Mouse (Mus musculus): Measurements from ENCODE around the gene Fer1l5. TPM values are rescaled to one million over a fixed set of nuclear protein-coding genes. Genes with fewer than 3 reads are reported as not detected.

Gene Fer1l5
- polyA plus RNA-seq, 1 experiment: not detected

DNA sequence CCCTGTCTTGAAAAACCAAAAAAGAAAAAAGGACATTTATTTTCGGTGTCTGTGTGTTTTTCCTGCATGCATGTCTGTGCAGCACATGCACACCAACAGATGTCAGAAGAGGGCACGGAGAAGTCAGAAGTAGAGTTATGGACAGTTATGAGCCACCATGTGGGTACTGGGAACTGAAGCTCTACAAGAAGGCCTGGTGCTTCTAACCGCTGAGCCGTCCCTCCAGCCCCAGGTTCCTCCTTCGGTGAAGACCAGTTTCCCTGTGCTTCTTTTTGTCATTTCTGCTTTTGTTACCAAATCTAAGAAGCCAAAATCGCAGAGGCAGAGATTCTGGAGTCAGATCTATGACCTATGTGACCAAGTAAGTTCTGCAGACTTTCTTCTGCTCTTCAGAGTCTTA lies 64.4 kb downstream of the Fer1l5 start:
- TF ChIP-seq POLR2A (IDR thresholded peaks at IDR 0.05; ENCODE audit: borderline replicate concordance, control insufficient read depth, low read depth, low read length): no peak
- no peak for TF ChIP-seq CTCF (IDR thresholded peaks at IDR 0.05; ENCODE audit: control insufficient read depth, insufficient read depth, low read length)
- H3K27ac ChIP-seq (ENCODE audit: control insufficient read depth, insufficient read depth, low read depth, low read length, poor library complexity): no peak overlapping the region
- WGBS: 76% methylated on average over 6 of the region's 6 CpGs
- no peaks in the 10 kb centered on the region for H3K4me1 ChIP-seq (ENCODE audit: control insufficient read depth, insufficient read depth, low read length)
- no peak overlapping the region for H3K4me3 ChIP-seq (replicated peaks; ENCODE audit: control insufficient read depth, low read depth, low read length)

DNA sequence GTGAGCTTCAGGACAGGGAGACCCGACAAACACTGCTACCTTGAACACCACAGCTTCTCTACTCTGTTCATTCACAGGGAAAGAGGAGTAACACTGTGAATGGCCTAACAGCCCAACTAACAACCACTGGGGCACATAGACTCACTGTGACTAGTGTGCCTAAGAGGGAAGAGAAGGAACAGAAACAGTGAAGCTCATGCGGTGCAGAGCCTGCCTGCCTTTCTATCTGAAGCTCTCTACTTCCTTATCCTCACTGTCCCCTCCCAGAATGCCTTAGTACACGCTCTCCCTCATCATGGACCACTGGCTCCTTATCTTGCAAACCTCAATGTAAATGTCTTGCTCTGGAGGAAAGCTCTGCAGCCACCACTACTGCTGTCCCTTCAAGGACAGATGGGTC lies 65.1 kb downstream of the Fer1l5 start:
- 69% methylated on average over 3 of the region's 3 CpGs for WGBS

GRCm38 (mm10) chr1:36441101-36441500 lies 69.0 kb downstream of the Fer1l5 start:
- Histone ChIP-seq H3K4me1 (ENCODE audit: control insufficient read depth, insufficient read depth, low read length) (peaks cover 3% of the 10 kb centered on the region; the same call in 1 of the 2 replicates), H3K4me3 (replicated peaks; ENCODE audit: control insufficient read depth, low read depth, low read length) (no peak overlapping the region), H3K27ac (ENCODE audit: control insufficient read depth, insufficient read depth, low read depth, low read length, poor library complexity) (no peak overlapping the region)
- TF ChIP-seq POLR2A (IDR thresholded peaks at IDR 0.05; ENCODE audit: borderline replicate concordance, control insufficient read depth, low read depth, low read length) (no peak), CTCF (IDR thresholded peaks at IDR 0.05; ENCODE audit: control insufficient read depth, insufficient read depth, low read length) (no peak)
- WGBS: 85% methylated on average over 4 of the region's 4 CpGs

More for the DNA sequence above, 65.1 kb downstream of the Fer1l5 start:
- H3K4me3 ChIP-seq (replicated peaks; ENCODE audit: control insufficient read depth, low read depth, low read length): no peak overlapping the region
- TF ChIP-seq CTCF (IDR thresholded peaks at IDR 0.05; ENCODE audit: control insufficient read depth, insufficient read depth, low read length) (no peak), POLR2A (IDR thresholded peaks at IDR 0.05; ENCODE audit: borderline replicate concordance, control insufficient read depth, low read depth, low read length) (no peak)
- no peaks in the 10 kb centered on the region for H3K4me1 ChIP-seq (ENCODE audit: control insufficient read depth, insufficient read depth, low read length)
- H3K27ac ChIP-seq (ENCODE audit: control insufficient read depth, insufficient read depth, low read depth, low read length, poor library complexity): no peak overlapping the region

DNA sequence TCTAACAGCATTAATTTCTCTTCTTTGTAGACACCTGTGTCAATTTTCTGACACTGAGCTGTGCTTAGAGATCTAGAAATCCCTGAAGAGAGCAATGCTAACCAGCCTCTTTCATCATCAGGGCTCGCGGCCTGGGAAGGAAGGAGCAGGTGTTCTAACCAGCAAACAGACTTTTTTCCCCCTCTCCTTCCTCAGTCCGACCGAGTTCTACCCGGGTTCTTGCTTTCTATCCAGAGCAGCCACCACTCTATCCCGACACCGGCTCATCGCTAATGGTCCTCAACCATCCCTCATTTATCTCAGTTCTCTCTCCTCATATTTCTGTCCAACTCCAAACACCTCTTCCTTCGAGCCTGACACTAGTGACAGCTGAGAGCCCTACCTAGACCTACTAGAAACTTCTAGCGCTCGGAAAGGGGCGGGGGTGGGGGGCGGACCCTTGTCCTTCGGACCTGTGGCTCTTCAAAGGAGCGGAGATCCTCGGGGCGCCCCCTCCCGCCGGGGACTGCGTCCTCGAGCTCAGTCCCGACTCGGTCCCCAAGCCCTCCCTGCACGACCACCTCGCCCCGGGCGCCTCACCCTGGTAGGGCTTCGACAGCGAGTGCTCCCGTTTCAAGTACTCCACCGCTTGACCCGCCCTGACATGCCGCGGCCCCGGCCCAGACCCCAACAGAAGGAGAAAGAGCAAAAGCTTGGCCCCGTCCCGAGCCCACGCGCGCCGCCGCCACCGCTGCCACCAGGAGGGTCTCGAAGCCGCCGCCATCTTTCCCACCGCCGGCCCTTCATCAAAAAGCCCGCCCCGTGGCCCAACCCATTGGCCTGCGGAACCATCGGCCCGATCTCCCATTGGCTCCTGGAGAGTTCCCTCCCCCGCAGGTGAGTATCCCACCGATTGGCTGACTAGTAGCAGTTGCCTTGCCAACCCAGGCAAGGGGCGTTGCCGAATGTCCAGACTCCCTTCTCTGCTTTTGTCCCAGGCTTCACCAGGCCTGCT lies 72.7 kb downstream of the Fer1l5 start, which contains the start of gene Lman2l:
TSS of gene Lman2l (minus strand) at position 801 of the 994 bp plus-strand sequence.
- Histone ChIP-seq H3K27ac (ENCODE audit: control insufficient read depth, insufficient read depth, low read depth, low read length, poor library complexity) (peak within 1 kb of the TSS; percentile 63), H3K4me1 (ENCODE audit: control insufficient read depth, insufficient read depth, low read length) (peaks cover 5% of the 10 kb centered on the region; the same call in 1 of the 2 replicates), H3K4me3 (replicated peaks; ENCODE audit: control insufficient read depth, low read depth, low read length) (peak within 1 kb of the TSS; percentile 91)
- TF ChIP-seq POLR2A (IDR thresholded peaks at IDR 0.05; ENCODE audit: borderline replicate concordance, control insufficient read depth, low read depth, low read length) (peak; percentile 52; the same call in 1 of the 2 replicates), CTCF (IDR thresholded peaks at IDR 0.05; ENCODE audit: control insufficient read depth, insufficient read depth, low read length) (no peak)
- WGBS: under 1% methylated on average over 57 of the region's 57 CpGs

DNA sequence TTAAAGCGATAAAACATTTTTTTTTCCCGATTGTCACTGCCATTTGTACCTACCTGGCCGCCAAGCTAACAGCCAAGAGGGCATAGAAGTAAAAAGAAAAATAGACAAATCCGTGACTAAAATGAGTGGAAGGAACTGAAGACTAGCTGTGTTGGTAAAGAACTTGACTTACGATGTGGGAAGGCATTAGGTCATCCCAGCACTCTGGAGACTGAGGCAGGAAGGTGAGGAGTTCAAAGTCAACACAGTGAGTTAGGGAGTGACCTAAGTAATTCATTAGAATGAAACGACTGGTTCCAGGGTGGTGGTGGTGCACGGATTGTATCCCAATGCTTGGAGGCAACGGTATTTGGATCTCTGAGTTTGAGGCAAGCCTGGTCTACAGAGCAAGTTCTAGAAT lies 73.4 kb downstream of the Fer1l5 start:
- peaks cover 5% of the 10 kb centered on the region; the same call in 1 of the 2 replicates for H3K4me1 ChIP-seq (ENCODE audit: control insufficient read depth, insufficient read depth, low read length)
- peak overlapping the region; percentile 14; the same call in 1 of the 2 replicates for H3K27ac ChIP-seq (ENCODE audit: control insufficient read depth, insufficient read depth, low read depth, low read length, poor library complexity)
- 40% methylated on average over 8 of the region's 8 CpGs for WGBS
- no peak overlapping the region for H3K4me3 ChIP-seq (replicated peaks; ENCODE audit: control insufficient read depth, low read depth, low read length)
- TF ChIP-seq CTCF (IDR thresholded peaks at IDR 0.05; ENCODE audit: control insufficient read depth, insufficient read depth, low read length) (no peak), POLR2A (IDR thresholded peaks at IDR 0.05; ENCODE audit: borderline replicate concordance, control insufficient read depth, low read depth, low read length) (no peak)

DNA sequence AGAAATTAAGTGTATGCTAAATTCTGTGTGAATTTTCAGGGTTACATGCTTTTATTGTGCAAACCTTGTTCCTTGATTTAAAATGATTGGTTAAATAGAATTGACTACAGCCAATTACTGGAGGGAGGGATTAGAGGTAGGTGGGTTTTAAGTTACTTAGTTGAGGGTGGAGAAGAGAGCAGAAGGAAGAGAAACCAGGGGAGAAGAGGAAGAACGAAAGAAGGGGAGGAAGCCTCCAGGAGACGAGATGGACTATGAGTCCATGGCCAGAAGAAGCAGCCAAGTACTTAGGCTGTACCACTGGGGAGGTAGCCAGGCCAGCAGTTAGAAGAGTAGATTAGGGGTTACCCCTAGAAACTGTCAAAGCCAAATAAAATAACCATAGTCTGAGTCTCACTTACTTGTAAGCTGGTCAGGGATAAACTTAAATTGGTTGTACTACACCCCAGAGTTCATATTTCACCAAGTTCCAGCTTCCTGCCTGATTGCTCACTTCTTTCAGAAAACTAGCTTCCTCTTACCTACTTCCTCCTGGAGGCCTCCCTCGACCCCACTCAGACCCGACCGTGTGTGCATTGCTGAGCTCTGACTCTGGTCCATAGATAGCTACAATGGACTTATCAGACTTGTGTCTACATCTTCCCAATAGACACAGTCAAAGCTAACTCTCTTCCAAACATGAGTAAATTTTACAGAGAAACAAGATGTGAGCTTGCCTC lies 74.2 kb downstream of the Fer1l5 start:
- TF ChIP-seq POLR2A (IDR thresholded peaks at IDR 0.05; ENCODE audit: borderline replicate concordance, control insufficient read depth, low read depth, low read length) (no peak), CTCF (IDR thresholded peaks at IDR 0.05; ENCODE audit: control insufficient read depth, insufficient read depth, low read length) (no peak)
- no peak overlapping the region for H3K4me3 ChIP-seq (replicated peaks; ENCODE audit: control insufficient read depth, low read depth, low read length)
- peaks cover 5% of the 10 kb centered on the region; the same call in 1 of the 2 replicates for H3K4me1 ChIP-seq (ENCODE audit: control insufficient read depth, insufficient read depth, low read length)
- WGBS: 7% methylated on average over 5 of the region's 5 CpGs
- peak overlapping the region; percentile 43; the same call in 1 of the 2 replicates for H3K27ac ChIP-seq (ENCODE audit: control insufficient read depth, insufficient read depth, low read depth, low read length, poor library complexity)

DNA sequence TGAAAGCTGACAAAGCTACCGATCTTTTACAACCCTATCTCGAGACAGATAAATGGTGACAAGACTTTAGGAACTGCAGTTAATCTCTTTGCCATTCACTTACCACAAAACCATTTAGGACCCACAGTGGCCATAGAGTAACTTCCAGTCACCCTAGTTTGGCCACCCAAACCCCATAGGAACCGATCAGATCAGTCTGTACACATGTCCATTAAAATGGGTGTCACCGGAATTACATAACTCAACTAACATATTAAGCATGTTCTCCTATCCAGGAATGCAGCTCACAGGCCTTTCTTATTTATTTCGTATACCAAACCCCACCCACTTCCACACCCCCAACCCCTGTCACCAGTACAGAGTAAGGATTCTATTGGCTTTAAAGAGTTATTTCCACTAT lies 74.8 kb downstream of the Fer1l5 start:
- 40% methylated on average over 5 of the region's 5 CpGs for WGBS
- no peak for TF ChIP-seq POLR2A (IDR thresholded peaks at IDR 0.05; ENCODE audit: borderline replicate concordance, control insufficient read depth, low read depth, low read length)
- no peak for TF ChIP-seq CTCF (IDR thresholded peaks at IDR 0.05; ENCODE audit: control insufficient read depth, insufficient read depth, low read length)
- Histone ChIP-seq H3K4me1 (ENCODE audit: control insufficient read depth, insufficient read depth, low read length) (peaks cover 5% of the 10 kb centered on the region; the same call in 1 of the 2 replicates), H3K4me3 (replicated peaks; ENCODE audit: control insufficient read depth, low read depth, low read length) (no peak overlapping the region), H3K27ac (ENCODE audit: control insufficient read depth, insufficient read depth, low read depth, low read length, poor library complexity) (peak overlapping the region; percentile 8; the same call in 1 of the 2 replicates)
